Mouse (Mus musculus) adipocyte (in vitro differentiated cells): ENCODE measurements around the gene Myl10.
"Not testable (repeated sequence)": the region's sequence is repeated elsewhere in the genome, so short reads cannot be mapped to it uniquely, and the experiment has no call there.

ENCODE experiments used
- DNase-seq: peaks from one replicate; pipeline ENCODE4 v3.0.0-alpha.2; 2016; ENCODE audit warnings: low spot score

The Myl10 gene

DNA sequence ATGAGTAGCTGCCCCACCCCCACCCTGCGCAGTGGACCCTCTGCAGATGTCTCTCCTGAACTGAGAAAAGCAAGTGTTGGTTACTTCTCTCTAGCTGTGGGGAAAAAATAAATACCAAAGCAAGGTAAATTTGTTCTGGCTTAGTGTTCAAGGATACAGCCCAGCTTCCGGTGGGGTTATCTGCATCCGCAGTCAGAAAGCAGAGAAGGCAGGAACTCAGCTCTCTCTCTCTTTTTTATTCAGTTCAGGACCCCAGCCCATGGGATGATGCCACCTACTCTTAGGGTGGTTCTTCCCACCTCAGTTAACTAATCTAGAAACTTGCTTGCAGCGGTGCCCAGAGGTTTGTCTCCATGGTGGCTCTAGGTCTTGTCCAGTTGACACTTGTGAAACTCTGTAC lies at the start of gene Myl10:
TSS of gene Myl10 (plus strand) at position 363 of the 400 bp plus-strand sequence.
- no peak for DNase-seq

GRCm38 (mm10) chr5:136646731-136647328 lies 46.1 kb upstream of the Myl10 start:
- no peak for DNase-seq

GRCm38 (mm10) chr5:136649071-136649470 lies 43.9 kb upstream of the Myl10 start:
- DNase-seq = no peak

GRCm38 (mm10) chr5:136649655-136650054 lies 43.3 kb upstream of the Myl10 start:
- no peak for DNase-seq

DNA sequence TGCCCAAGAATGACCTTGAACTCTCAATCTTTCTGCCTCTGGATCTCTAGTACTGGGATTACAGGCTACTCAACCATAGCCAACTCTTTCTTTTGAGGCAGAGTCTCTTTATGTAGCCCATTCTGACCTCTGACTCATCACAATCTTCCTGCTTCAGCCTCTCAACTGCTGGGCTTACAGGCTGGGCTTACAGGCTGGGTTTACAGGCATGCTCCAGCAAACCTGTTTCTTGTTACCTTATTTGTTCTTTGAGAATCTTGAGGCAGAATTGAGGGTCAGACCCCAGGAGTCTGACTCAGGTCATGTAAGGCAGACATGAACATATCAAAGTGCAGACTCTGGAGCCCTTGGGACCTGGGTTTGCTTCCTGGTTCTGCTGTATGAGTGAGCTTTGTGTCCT lies 38.5 kb upstream of the Myl10 start:
- DNase-seq = no peak

- no peak for DNase-seq
Observed at GRCm38 (mm10) chr5:136656830-136657395, 36.0 kb upstream of the Myl10 start.

DNA sequence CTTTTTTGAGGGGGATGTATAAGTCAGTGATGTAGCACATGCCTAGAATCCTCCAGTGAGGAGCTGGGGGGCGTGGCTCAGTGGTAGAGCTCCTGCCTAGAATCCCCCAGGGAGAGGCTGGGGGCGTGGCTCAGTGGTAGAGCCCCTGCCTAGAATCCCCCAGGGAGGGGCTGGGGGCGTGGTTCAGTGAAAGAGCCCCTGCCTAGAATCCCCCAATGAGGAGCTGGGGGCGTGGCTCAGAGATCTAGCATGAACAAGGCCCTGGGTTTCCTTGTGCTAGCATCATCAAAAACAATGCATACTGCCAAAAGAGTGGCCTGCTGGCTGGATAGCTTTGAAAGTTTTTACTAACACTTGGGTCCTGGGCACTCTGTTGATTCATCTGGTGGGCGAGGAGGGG lies 32.2 kb upstream of the Myl10 start:
- not testable (repeated sequence) for DNase-seq

- DNase-seq = no peak
Observed at GRCm38 (mm10) chr5:136662281-136662680, 30.7 kb upstream of the Myl10 start.

DNA sequence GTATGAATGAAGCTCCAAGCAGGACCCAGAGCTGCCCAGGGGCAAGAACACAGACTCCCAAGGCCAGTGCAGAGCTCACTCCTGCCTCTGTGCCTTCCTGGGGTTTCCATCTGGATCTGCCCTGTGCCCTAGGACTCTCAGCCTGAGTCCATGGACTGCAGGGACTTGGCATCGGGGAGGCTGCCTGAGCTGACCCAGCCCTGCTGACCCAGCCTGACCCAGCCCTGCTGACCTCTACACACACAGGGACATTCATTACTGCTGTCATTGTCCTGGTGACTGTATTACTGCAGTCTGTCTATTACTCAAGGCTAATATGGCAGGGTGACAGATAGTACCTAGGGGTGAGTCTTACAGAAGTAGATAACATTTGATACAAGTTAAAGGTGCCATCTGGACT lies 30.1 kb upstream of the Myl10 start:
- peak; percentile 68 for DNase-seq

- peak; percentile 97 for DNase-seq
Observed at GRCm38 (mm10) chr5:136664497-136664896, 28.4 kb upstream of the Myl10 start.

DNA sequence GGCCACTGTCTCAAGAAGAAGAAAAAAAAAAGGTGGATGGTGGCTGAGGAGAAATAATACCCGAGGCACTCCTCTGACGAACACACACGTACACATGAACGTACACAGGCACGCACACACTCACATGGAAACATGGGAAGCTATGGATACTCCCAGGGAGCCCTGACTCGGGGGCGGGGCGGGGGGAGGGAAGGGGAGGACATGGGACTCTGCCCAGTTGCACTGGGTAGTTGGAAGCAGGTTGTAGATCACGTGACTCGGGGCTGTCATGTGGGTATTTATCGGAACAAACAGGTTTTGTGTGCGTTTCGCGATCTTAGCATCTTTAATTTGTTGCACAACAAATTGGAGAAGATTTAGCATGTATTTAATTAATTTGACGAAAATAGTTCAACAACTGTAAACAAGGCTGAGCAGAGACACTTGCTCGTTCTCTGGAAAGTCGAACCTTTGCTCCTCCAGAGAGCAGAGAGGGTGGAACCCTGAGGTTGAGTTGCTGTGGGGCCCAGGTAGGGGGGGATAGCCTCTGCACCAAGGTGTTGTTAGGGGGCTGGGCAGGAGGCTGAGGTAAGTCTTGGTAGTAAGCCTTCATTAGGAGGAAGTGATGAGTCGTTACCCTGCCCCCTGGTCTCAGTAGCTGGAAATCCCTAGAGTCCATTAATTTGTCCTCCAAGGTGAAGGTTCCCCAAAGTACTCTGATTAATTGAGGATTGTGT lies 16.5 kb upstream of the Myl10 start:
- DNase-seq = no peak

DNA sequence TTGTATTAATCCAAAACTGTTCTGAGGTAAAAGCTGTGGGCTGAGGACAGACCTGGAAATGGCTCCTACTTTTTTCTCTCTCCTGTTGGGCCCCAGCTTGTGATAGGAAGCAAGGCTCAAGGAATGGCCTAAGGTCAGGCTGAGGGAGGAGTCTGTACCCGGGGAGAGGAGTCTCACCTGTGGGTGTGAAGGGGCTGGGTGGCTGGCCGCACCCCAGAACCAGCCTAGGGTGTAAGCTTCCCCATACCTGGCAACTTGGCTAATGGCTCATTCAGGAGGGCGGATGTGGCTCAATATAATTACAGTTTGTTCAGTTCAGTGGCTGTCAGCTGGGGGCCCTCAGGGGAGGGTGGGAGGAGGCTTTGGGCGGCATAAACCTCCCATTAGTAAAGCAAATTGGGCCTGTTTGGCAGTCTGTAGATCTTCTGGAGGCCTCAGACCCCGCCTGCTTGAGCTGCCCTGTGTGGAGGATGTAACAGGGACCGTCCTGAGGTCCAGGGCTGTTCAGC lies 14.1 kb upstream of the Myl10 start:
- no peak for DNase-seq

DNA sequence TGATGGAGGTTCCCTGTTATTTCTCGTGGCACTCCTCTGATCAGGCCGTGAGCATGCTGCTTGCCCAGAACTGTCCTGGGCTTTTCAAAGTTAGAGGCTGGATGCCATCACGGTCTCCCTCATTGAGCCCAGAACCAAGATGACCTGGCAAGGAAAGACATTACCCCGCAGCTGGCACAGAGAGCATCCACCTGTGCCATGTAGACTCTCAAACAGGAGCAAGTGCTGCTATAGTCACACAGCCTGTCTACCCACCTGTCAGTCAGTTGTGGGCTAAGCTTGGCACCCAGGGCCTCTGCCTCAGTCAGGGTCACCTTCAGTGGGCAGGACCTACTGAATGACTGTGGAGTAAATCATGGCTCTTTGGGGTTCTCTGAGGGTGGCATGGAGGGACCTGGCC lies 6.6 kb upstream of the Myl10 start:
- no peak for DNase-seq

DNA sequence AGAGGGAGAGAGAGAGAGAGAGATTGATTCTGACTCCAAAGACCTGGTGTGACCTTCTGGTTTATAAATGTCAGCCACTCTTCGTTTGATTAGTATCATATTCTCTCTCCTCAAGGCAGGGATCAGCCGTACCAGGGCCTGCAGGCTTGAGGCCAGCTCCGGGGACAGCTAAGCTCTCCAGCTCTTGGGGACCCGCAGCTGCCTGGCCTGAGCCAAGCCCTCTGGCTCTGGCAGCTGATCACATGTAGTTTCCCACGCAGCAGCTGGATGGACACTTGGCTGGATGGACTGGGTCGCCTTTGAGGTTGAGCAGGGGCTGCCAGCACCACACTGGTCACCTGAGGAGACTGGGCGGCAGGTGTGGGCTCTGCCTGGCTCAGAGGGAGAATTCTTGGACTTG lies 5.4 kb upstream of the Myl10 start:
- no peak for DNase-seq

GRCm38 (mm10) chr5:136688841-136689240 lies 4.1 kb upstream of the Myl10 start:
- DNase-seq = no peak

- no peak for DNase-seq
Observed at GRCm38 (mm10) chr5:136691170-136691569, 1.8 kb upstream of the Myl10 start.

GRCm38 (mm10) chr5:136693418-136693817 lies 472 bp downstream of the Myl10 start:
- no peak for DNase-seq

GRCm38 (mm10) chr5:136694976-136695375 lies 2.0 kb downstream of the Myl10 start:
- DNase-seq = no peak

GRCm38 (mm10) chr5:136696516-136696915 lies 3.6 kb downstream of the Myl10 start:
- DNase-seq = no peak

DNA sequence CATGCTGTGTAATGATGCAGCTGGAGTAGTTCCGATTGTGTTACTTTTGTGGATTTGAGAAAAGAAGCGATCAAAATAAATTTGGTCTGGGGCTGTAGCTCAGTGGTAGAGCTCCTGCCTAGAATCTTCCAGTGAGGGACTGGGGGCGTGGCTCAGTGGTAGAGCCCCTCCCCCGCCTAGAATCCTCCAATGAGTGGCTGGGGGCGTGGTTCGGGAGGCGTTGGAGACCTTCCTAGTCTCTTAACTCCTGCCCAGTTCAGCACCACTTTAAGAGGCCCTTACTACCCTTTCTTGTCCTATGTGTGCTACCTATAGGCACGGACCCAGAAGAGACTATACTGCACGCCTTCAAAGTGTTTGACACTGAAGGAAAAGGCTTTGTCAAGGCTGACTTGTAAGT lies 4.7 kb downstream of the Myl10 start:
- DNase-seq = no peak

DNA sequence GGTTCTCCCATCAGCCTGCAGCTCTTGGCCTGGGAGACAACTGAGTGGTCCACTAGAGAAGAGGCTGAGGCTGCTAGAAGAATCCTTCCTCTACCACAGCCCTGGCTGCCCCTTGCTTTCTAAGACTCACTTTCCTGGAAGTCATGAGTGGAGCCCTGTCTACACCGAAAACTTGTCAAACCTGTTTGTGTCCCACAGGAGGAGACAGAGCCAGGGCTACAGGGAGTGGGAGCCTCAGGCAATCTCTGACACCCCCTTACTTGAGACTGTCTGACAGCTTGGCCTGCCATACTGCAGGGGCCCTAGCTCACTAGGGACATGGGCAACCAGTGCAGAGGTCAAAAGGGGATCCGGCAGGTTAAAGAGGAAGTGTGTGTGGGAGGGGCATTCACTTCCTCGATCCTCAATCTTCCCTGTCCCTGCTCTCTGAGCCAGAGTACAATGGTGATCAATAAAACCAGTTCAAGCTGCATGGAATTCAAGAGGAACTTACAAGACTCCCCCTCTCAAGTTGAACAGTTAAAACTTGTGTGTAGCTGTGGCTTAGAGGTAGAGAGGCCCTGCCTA lies 9.3 kb downstream of the Myl10 start:
- no peak for DNase-seq

DNA sequence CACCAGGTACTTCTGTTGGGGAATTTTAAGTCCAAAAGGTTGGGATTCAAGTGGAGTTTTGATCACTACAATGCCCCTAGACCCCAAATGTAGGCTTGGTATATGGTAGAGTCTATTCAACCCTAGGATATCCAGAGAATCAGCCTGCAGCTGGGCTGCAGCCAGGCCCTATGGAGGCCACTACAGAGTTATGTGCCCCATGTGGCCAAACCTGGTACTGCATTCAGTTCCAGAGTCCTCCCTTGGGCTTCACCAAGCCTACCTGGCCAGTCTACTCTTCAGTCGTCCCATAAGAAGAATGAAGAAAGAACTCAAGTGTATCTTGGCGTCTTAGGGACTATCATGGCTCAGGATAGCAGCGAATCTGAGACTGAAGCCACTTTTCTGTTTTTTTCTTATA lies 10.8 kb downstream of the Myl10 start:
- DNase-seq = peak; percentile 81

- no peak for DNase-seq
Observed at GRCm38 (mm10) chr5:136704151-136704550, 11.2 kb downstream of the Myl10 start.
